Mouse (Mus musculus) forebrain, embryonic 10.5 days (tissue): ENCODE measurements at regions not wholly inside any gene's neighbourhood (a gene's known extent, or its start where the extent isn't known, plus 50 kb on each side); places are given as distances from the start of the nearest gene placed in this dataset.

Source experiments
- DNase-seq: peaks from one replicate; pipeline ENCODE4 v3.0.0-alpha.2; 2017; ENCODE audit warnings: low spot score; ENCODE audit errors: extremely low spot score
- H3K27ac ChIP-seq: fragments of 300-500 bp; sonication (generic); 2 replicates; pipeline ENCODE4 v1.5.1; 2016; ENCODE audit warnings: mild to moderate bottlenecking
- H3K27me3 ChIP-seq: fragments of 300-500 bp; sonication (generic); 2 replicates; pipeline ENCODE4 v1.6.1; 2016; ENCODE audit warnings: mild to moderate bottlenecking; ENCODE audit not compliant: poor library complexity, severe bottlenecking
- H3K36me3 ChIP-seq: fragments of 300-500 bp; sonication (generic); replicated peaks from 2 replicates; pipeline ENCODE4 v1.6.1; 2016; ENCODE audit warnings: mild to moderate bottlenecking, moderate library complexity
- H3K4me1 ChIP-seq: fragments of 300-500 bp; sonication (generic); 2 replicates; pipeline ENCODE4 v1.6.1; 2016
- H3K4me3 ChIP-seq: fragments of 300-500 bp; sonication (generic); 2 replicates; pipeline ENCODE4 v1.5.1; 2016; ENCODE audit warnings: mild to moderate bottlenecking, moderate library complexity
- H3K9me3 ChIP-seq: fragments of 300-500 bp; sonication (generic); 2 replicates; pipeline ENCODE4 v1.6.1; 2016; ENCODE audit warnings: mild to moderate bottlenecking, moderate library complexity
- WGBS: fragments of 180-500 bp; shearing (Covaris S2); methylation state at CpG from one replicate; pipeline ENCODE4 v1.1.7; 2016; 5-methylcytosine and 5-hydroxymethylcytosine counted together

- DNase-seq: no peak
- Histone ChIP-seq H3K27ac (no peak overlapping the region), H3K9me3 (no peaks in the 10 kb centered on the region), H3K4me1 (peaks cover 10% of the 10 kb centered on the region), H3K4me3 (no peak overlapping the region), H3K36me3 (no peaks in the 10 kb centered on the region), H3K27me3 (no peaks in the 10 kb centered on the region)
- 77% methylated on average over 3 of the region's 3 CpGs for WGBS
Measured at GRCm38 (mm10) chr10:17629709-17630108, 93.3 kb upstream of the Cited2 start.

GRCm38 (mm10) chr10:17630861-17631581, 92.0 kb upstream of the Cited2 start:
- no peak for DNase-seq

DNA sequence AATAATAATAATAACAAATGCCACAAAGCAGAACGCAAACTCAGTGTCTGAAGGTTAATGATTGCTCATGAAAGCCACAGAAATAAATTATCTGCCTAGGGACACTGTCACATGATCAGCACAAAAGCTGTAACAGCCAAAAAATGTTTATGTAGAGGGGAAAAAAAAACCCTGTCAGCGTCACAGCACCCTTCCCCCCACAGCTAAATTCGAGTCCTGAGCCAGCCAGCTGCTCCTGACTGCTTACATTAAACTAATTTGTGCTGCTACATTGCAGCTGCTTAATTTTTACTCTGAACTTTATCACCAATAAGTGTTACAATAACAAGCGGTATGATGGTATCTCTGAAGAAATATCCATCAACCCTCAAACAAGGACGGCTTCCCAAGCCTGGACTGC, 91.2 kb upstream of the Cited2 start:
- DNase-seq: no peak
- no peak overlapping the region for H3K27ac ChIP-seq
- no peaks in the 10 kb centered on the region for H3K27me3 ChIP-seq
- no peak overlapping the region for H3K4me3 ChIP-seq
- H3K9me3 ChIP-seq: no peaks in the 10 kb centered on the region
- WGBS: 58% methylated on average over 5 of the region's 5 CpGs
- H3K4me1 ChIP-seq: peaks cover 10% of the 10 kb centered on the region
- no peaks in the 10 kb centered on the region for H3K36me3 ChIP-seq

More at GRCm38 (mm10) chr10:17630861-17631581, 92.0 kb upstream of the Cited2 start:
- Histone ChIP-seq H3K4me1 (peaks cover 10% of the 10 kb centered on the region), H3K36me3 (no peaks in the 10 kb centered on the region), H3K27me3 (no peaks in the 10 kb centered on the region), H3K4me3 (no peak overlapping the region), H3K27ac (peak overlapping the region; percentile 40; the same call in 1 of the 2 replicates), H3K9me3 (no peaks in the 10 kb centered on the region)
- 93% methylated on average over 4 of the region's 4 CpGs for WGBS

DNA sequence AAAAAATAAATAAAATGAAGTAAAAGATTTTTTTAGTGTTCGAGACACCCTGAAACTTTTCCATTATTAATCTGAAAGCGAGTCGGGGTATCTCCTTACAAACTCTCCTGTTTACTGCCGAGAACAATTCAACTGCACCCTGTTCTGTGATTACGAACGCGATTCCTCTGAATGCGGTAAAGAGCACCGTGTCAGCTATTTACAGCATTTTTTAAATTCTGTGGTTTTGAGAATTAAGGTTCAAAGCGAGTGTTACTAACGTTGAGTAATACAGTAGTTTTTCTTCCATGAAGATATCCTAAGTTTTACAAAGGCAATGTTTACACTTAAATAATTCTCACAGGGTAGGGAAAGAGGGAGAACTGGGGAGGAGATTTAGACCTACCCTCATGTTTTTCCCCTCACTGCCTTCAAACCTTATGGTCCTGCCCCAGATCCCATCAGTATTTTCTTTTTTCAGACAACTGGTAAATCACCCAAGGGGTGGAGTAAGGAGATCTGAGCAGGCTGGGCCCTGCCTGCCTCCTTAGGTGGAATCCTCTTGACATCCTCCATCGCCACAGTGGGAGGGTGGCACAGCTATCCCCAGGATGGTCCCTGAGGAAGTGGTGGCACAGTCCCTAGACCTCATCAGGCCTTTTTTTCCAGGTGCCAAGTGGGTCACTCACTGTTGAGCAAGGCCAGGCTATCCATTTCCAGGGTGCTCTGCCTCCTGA, 89.9 kb upstream of the Cited2 start:
- DNase-seq: no peak
- no peak overlapping the region for H3K4me3 ChIP-seq
- H3K27me3 ChIP-seq: no peaks in the 10 kb centered on the region
- WGBS: 85% methylated on average over 12 of the region's 12 CpGs
- no peak overlapping the region for H3K27ac ChIP-seq
- H3K36me3 ChIP-seq: no peaks in the 10 kb centered on the region
- H3K9me3 ChIP-seq: no peaks in the 10 kb centered on the region
- peaks cover 10% of the 10 kb centered on the region for H3K4me1 ChIP-seq

- H3K27me3 ChIP-seq: no peaks in the 10 kb centered on the region
- no peak for DNase-seq
- no peaks in the 10 kb centered on the region for H3K9me3 ChIP-seq
- WGBS: 89% methylated on average over 5 of the region's 5 CpGs
- H3K36me3 ChIP-seq: no peaks in the 10 kb centered on the region
- no peak overlapping the region for H3K4me3 ChIP-seq
- no peak overlapping the region for H3K27ac ChIP-seq
- H3K4me1 ChIP-seq: no peaks in the 10 kb centered on the region
Measured at GRCm38 (mm10) chr10:17645363-17645762, 77.7 kb upstream of the Cited2 start.

DNA sequence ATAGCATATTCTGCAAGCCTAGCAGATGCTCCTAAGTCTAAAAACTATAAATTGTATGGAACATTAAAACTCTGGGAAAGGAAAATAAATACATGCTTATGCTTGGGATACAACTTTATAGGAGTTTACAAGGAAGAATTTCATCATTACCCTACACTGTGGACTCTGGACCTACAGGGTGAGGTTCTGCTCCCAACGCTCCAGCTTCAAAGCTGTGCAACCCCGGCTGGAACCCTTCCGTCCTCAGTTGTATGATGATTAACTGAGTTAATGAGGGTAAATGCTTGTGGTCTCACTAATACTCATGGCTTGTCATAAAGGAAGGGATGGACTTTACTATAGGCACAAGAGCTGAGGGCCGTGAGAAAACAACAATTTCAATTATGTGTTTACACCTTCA, 76.6 kb upstream of the Cited2 start:
- Histone ChIP-seq H3K36me3 (no peaks in the 10 kb centered on the region), H3K4me3 (no peak overlapping the region), H3K4me1 (0 out of 2 replicates have a peak, but pooled peaks cover under 1% of the 10 kb centered on the region), H3K27me3 (no peaks in the 10 kb centered on the region), H3K27ac (no peak overlapping the region), H3K9me3 (no peaks in the 10 kb centered on the region)
- DNase-seq: no peak
- 92% methylated on average over 4 of the region's 4 CpGs for WGBS

DNA sequence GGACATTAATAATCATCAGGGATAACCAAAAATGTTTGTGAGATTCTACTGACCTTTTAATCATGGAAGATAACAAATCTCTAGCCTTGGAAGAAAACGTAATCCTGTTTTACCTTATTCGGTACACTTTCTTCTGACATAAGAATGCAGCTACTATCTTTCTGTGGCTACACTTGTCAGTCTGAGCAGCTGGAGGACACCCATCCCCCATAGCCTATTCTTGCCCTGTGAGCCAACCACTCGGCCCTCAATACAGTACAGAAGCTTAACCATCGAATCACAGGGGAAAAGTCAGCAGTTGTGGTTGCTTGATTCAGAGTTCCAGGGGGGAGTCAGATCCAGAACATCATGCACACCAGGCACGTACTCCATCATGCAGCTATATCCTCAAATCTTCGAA, 74.9 kb upstream of the Cited2 start:
- peaks cover 15% of the 10 kb centered on the region for H3K4me1 ChIP-seq
- no peaks in the 10 kb centered on the region for H3K9me3 ChIP-seq
- no peak overlapping the region for H3K27ac ChIP-seq
- H3K36me3 ChIP-seq: no peaks in the 10 kb centered on the region
- no peaks in the 10 kb centered on the region for H3K27me3 ChIP-seq
- DNase-seq: no peak
- WGBS: 80% methylated on average over 6 of the region's 6 CpGs
- no peak overlapping the region for H3K4me3 ChIP-seq

- WGBS: 88% methylated on average over 6 of the region's 6 CpGs
- no peak for DNase-seq
- Histone ChIP-seq H3K27ac (no peak overlapping the region), H3K36me3 (no peaks in the 10 kb centered on the region), H3K4me3 (no peak overlapping the region), H3K27me3 (peaks cover 6% of the 10 kb centered on the region; the same call in 1 of the 2 replicates), H3K4me1 (peaks cover 37% of the 10 kb centered on the region), H3K9me3 (no peaks in the 10 kb centered on the region)
Measured at GRCm38 (mm10) chr10:17650997-17651750, 71.8 kb upstream of the Cited2 start.

DNA sequence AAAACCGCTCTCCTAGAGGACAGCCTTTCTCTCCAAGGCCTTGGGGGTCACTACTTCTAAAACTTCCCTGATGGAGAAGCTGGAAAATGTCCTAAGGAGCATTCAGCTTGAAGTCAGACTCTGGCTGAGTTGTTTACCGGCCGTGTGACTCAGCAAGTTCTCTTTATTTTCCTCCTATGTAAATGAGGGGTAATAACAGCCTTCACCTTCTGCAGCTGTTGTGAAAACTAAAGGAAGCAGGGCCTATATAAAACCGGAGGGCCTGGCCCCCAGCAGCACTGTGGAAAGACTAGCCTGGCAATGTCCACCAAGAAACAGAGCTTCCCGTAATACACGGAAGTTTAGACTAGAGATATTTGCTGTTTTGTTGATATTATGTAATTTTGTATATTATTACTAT, 69.7 kb upstream of the Cited2 start:
- Histone ChIP-seq H3K4me1 (peaks cover 48% of the 10 kb centered on the region), H3K4me3 (no peak overlapping the region), H3K27ac (peak overlapping the region; percentile 12; the same call in 1 of the 2 replicates), H3K36me3 (no peaks in the 10 kb centered on the region), H3K9me3 (no peaks in the 10 kb centered on the region), H3K27me3 (peaks cover 6% of the 10 kb centered on the region)
- WGBS: 49% methylated on average over 6 of the region's 6 CpGs
- DNase-seq: no peak

DNA sequence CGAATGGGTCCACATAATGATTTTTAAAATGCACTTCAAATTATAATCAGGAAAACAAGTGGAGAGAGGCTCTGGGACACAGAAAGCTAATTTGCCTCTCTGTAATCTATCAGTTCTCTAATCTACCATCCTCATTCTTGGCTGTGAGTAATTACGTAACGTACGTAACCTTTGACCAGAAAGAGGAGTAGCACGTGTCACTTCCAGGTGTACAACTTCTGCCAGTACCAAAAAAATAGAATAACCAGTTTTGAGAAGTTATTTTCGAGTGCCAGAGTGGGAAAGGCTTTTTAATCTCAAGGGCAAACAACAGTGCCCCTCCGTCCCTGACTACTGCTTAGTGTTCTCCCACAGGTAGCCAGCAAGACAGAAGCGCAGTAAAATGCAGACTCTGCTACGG, 69.2 kb upstream of the Cited2 start:
- Histone ChIP-seq H3K9me3 (no peaks in the 10 kb centered on the region), H3K27me3 (peaks cover 6% of the 10 kb centered on the region), H3K4me1 (peaks cover 48% of the 10 kb centered on the region), H3K27ac (no peak overlapping the region), H3K4me3 (no peak overlapping the region), H3K36me3 (no peaks in the 10 kb centered on the region)
- WGBS: 81% methylated on average over 9 of the region's 9 CpGs
- no peak for DNase-seq

- no peak overlapping the region for H3K27ac ChIP-seq
- WGBS: 87% methylated on average over 2 of the region's 2 CpGs
- H3K36me3 ChIP-seq: no peaks in the 10 kb centered on the region
- H3K27me3 ChIP-seq: peaks cover 6% of the 10 kb centered on the region
- no peak overlapping the region for H3K4me3 ChIP-seq
- H3K9me3 ChIP-seq: no peaks in the 10 kb centered on the region
- peaks cover 48% of the 10 kb centered on the region for H3K4me1 ChIP-seq
- DNase-seq: no peak
Measured at GRCm38 (mm10) chr10:17654308-17654858, 68.6 kb upstream of the Cited2 start.

DNA sequence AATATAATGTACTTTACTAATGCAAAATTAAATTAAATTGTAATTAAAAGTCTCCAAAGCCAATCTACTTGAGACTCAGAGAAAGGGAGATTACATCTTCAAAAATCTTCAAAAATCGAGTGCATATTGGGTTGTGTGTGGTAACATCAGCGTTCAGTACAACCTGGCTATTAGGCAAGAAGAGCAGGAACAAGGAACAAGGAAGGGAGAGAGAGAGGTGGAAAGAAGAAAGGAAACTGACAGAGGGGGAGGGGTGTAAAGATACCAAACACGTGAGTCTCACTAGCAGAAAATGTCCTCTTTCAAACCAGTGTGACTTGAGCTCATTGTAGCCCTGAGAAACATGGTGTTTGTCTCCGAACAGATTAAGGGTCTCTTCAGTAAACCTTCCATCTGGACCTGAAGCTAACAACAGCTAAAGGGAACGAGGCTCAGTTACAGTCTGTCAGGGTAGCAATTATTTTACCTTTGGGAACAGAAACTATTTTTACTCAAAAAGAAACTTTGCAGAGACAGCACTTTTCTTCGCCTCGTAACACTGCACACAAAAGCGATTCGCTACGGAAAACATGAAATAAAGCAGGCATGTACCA, 67.5 kb upstream of the Cited2 start:
- Histone ChIP-seq H3K27me3 (peaks cover 6% of the 10 kb centered on the region), H3K9me3 (no peaks in the 10 kb centered on the region), H3K27ac (no peak overlapping the region), H3K4me1 (peaks cover 48% of the 10 kb centered on the region), H3K4me3 (no peak overlapping the region), H3K36me3 (no peaks in the 10 kb centered on the region)
- DNase-seq: no peak
- WGBS: 75% methylated on average over 10 of the region's 10 CpGs
